Mouse (Mus musculus) skeletal muscle tissue, adult 2 months (tissue): ENCODE measurements around the gene Hoxc13.

Source experiments
- DNase-seq: peaks from one replicate; pipeline ENCODE4 v3.0.0-alpha.2; 2012; ENCODE audit warnings: low read depth, low spot score

The Hoxc13 gene

DNA sequence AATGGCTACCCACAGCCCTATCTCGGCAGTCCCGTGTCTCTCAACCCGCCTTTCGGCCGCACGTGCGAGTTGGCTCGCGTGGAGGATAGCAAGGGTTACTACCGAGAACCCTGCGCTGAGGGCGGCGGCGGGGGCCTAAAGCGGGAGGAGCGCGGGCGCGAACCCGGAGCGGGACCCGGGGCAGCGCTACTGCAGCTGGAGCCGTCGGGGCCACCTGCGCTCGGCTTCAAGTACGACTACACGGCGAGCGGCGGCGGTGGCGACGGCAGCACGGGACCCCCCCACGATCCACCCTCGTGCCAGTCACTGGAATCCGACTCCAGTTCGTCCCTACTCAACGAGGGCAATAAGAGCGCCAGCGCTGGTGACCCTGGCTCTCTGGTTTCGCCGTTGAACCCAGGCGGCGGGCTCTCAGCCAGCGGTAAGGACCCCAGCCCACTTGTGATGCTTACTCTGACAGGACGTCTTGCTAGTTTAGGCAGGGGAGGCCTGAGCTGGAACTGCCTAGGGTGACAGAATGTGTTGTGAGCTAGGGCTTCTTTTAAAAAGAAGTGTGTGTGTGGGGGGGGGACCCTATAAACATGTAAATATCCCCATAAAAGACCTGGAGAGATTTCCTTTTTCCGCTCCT, 16.2 kb downstream of the Hoxc13 start:
- DNase-seq = no peak

DNA sequence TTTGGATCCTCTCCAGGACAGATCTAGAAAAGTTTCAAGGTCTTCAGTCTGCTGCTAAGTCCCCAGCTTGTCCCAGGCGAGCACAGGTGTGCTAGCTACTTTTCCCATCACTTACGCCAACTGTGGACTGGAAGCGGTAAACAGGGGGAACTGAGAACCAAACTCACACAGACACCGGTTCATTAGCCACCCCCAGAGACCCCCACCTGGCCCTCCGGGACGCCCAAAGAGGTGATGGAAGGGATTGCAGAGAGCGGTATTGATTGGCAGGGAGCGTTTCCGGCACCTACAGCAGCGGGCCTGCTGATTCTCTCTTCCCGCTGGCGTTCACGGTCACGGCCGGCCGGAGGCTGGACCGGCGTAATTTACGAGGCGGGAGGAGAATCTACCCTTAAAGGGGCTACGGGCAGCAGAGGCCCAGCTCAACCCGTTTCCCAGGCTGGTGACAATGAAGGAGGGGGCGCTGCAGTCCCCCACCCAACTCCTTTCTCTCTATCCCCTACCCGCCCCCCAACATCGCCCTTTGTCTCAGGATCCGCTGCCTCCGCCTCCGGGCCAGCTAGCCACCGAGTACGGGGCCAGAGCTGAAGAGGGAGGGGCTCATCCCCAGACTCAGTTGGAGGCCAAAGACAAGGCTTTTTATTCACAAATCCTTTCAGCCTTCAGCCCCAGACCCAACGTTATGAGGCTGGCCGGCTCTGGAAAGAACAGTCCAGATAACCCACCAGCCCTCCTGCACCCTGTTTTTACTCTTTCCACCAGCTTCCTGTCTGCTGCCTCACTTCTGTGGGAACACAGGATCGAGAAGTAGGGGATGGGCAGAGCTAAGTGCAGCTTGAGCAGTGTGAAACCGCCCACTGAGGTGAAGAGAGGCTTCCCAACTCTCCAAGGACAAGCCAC, 18.6 kb downstream of the Hoxc13 start:
- no peak for DNase-seq

DNA sequence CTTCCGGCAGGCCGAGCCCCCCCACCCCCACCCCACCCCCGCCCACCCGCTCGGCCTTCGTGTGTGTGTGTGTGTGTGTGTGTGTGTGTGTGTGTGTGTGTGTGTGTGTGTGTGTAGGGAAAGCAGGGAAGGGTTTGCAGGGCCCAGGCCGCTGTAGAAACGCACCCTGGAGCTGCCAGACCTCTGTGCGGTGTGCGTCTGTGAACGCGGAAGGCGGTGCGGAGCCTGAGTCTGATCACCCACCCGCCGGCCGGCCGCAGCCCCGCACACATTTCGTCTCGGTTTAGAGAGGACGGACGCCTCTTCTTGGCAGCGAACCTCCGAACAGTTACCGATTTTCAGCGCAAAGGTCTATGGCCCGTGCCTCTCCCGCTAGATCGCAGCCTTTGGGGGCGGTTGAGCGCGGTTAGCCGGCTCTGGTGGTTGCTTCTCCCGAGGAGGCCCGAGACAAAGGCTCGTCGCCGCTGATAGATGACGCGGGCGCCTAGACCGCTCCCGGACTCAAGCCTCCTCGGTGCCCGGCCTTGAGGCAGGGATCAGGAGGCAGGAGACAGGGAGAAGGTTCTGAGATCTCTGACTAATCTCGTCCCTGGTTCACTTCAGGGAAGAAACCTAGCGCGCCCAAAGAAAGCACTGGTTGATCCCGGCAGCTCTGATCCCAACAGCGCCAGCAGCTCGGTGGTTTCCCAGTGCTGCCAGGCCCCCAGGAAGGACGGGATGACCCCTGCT, 22.0 kb downstream of the Hoxc13 start:
- no peak for DNase-seq

DNA sequence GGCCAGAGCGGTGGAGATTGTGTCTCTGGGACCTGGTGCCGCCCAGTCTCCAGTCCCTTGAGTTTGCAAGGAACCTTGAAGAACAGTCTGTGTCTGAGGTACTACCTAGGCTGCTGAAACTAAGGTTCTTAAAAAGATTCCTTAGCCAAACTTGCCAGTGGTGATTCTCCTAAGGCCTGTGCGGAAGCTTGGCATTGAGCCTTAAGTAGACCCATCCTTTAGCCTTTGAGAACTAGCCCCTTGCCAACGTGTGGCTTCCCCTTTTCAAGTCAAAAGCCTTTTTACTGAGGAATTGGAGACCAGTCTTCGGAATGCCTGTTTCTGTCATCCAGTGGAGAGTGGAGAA, 22.5 kb downstream of the Hoxc13 start:
- no peak for DNase-seq

- DNase-seq = no peak
Measured at GRCm38 (mm10) chr15:102945185-102946077, 24.5 kb downstream of the Hoxc13 start.

DNA sequence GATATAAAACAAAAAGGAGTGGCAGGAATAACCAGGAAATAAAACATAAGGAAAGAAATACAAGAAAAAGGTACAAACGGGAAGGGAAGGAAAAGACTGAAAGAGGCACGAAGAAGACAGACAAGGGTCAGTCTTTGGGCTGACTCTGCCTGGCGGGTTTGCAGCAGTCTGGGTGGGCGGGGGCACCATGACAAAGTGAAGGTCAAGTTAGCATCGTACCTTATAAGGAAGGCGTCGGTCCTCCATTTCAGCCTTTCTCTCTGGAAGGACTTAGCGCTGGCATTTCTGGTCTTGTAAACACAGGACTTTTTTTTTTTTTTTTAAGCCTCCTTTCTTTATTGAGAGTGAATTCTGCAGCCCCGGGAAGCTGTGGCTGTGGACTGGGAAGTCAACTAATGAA, 26.4 kb downstream of the Hoxc13 start:
- DNase-seq = no peak

DNA sequence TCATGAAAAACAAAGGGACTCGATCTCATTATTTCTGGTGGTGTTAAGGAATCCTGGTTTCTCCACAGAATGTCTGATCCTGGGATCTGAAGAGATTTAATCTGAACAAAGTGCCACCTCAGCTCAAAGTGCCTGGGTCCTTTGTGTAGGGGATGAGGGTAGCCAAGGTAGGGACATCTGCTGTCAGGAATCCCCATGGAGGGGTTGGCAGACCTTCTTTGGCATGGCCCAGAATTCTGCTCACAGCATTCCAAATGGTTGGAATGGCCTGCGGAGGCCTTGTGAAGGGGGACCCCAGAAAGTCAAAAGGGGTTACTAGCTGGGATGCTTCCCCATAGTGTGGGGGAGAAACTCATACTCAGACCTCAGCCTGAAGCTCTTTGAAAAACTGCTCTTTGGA, 27.9 kb downstream of the Hoxc13 start:
- DNase-seq = no peak

GRCm38 (mm10) chr15:102949696-102950095, 28.8 kb downstream of the Hoxc13 start:
- DNase-seq = no peak

- no peak for DNase-seq
Measured at GRCm38 (mm10) chr15:102950877-102951276, 30.0 kb downstream of the Hoxc13 start.

DNA sequence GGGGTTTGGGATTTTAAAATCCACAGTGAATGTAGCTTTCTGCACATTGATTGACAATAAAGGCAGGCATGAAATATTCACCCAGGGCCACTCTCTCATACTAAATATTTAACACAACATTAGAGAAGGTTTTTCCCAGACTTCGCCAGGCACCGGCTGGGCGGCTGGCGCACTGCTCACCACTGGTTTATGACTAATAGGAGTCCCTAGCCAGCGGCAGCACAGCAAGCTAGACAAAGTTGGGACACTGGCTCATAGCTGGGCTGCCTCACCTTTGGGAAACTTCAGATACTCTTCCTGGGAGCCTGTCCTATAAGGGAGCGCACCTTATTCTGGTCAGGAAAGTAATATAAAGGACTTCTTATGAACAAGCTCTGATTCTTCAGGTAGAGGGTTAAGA, 32.7 kb downstream of the Hoxc13 start:
- no peak for DNase-seq

GRCm38 (mm10) chr15:102954192-102955006, 33.5 kb downstream of the Hoxc13 start, which contains the start of gene Hoxc11:
Gene Hoxc11 (plus strand): TSS chr15:102954427.
- DNase-seq = peak; percentile 45

DNA sequence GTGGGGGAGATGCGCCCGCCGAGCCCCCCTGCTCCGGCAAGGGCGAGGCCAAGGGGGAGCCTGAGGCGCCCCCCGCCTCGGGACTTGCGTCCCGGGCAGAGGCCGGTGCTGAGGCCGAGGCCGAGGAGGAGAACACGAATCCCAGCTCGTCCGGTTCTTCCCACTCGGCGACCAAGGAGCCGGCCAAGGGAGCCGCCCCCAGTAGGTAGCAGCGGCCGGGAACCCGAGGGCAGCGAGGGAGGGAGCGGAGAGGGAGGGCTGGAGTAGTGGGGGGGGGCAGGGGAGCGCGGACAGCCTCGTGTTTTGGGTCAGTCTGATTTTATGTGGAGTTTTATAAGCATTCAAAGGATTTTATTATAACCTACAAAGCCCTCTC, 34.1 kb downstream of the Hoxc13 start:
- DNase-seq = peak; percentile 40

DNA sequence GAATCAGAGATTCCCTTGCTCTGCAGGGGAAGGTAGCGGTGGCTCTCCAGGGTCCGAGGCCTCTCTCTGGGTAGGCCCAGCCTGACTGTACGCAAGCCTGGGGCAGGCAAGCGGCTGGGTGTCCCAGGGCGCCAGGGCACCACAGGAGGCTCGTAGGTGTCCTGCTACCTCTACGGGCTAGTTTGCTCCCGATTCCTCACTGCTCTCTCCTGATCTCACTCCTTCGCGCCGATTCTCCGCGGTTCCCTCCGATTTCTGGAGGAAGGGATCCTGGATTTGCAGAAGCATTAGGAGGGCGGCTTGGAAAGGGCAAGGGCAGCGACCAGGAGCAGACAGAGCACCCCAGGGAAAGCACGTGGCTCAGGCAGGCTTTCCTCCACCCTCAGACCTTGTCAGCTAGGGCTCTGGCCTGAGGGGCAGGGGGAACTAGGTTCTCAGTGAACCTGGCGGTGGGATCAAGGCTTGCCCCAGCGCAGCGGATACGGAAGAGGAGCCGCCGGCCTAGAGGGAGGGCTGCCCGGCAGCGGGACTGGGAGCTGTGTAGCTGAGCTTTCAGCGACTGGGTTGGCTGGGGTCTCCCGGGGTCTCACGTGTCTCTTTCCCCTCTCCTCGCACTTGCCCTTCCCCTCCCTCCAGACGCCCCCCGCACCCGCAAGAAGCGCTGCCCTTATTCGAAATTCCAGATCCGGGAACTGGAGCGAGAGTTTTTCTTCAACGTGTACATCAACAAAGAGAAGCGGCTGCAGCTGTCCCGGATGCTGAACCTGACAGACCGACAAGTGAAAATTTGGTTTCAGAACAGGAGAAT, 35.1 kb downstream of the Hoxc13 start:
- DNase-seq = peak; percentile 44

GRCm38 (mm10) chr15:102956906-102957305, 36.0 kb downstream of the Hoxc13 start:
- no peak for DNase-seq

- DNase-seq = no peak
Measured at GRCm38 (mm10) chr15:102959663-102960191, 38.8 kb downstream of the Hoxc13 start.

DNA sequence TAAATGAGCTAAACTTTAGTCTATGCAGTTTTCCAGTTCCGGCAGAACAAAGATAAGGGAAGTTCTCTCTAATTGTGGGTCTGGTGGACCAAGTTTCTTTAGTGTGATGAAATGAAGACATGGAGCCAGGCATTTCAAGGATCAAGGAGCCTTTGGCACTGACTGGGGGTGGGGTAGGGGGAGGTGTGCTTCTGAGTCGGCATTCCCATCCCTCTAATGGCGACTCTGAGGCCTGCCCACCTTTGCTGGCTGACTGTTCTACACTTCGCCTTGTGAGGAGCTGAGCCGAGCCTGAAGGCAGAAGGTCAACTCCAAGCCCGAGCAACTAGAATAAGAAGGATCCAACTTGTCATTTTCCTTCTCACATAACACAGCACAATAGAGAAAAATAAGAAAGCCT, 40.8 kb downstream of the Hoxc13 start:
- DNase-seq = peak; percentile 46

DNA sequence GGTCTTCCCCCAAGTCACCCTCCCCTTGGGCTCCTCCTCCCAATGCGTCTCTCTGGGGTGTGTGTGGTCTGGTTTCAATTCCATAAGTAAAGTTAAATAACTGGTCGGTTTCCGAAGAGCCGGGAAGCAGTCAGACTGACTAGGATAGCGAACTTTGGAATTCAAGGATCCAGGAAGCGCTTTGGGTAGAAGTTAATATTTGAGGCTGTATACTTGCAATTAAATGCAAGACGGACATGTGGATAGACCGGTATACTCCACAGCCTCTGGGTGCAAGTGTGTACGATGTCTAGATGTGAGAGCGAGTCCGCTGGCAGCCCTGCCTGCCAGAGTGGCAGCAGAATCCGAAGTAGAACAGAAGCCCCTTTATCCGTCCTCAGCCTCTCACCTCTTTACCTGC, 41.6 kb downstream of the Hoxc13 start:
- no peak for DNase-seq

GRCm38 (mm10) chr15:102963259-102963658, 42.4 kb downstream of the Hoxc13 start:
- DNase-seq = no peak
